Mouse (Mus musculus) CD4-positive, CD25-positive, alpha-beta regulatory T cell, adult 4 months (primary cell): ENCODE measurements around the gene Tlr7. TPM values are rescaled to one million over a fixed set of nuclear protein-coding genes. Genes with fewer than 3 reads are reported as not detected.
A peak's percentile ranks its signal among the peaks of the same experiment; 100 is the strongest.
"Not testable (repeated sequence)": the region's sequence is repeated elsewhere in the genome, so short reads cannot be mapped to it uniquely, and the experiment has no call there.

Source experiments
- ATAC-seq: one replicate; pipeline ENCODE4 v1.8.0; 2017
- polyA plus RNA-seq, 2 experiments: library from polyadenylated mRNA; unstranded; fragments of 100-300 nt; shearing (Covaris generic); gene quantifications; one replicate each; pipeline ENCODE4 v1.2.1; 2017

The Tlr7 gene
- 10 to 100 TPM in 1 of 2 experiments, 1 to 10 TPM in 1; 8.7 to 11.5 TPM for polyA plus RNA-seq

- peak; percentile 79 for ATAC-seq
Observed at GRCm38 (mm10) chrX:167330399-167330798, at the start of gene Tlr7. Tlr7 (minus strand) TSS chrX:167330558.

GRCm38 (mm10) chrX:167380073-167380472, 49.7 kb upstream of the Tlr7 start:
- ATAC-seq, result no peak

- not testable (repeated sequence) for ATAC-seq
Observed at GRCm38 (mm10) chrX:167361231-167361630, 30.9 kb upstream of the Tlr7 start.

- no peak for ATAC-seq
Observed at GRCm38 (mm10) chrX:167359704-167360103, 29.3 kb upstream of the Tlr7 start.

GRCm38 (mm10) chrX:167357415-167357814, 27.1 kb upstream of the Tlr7 start:
- peak; percentile 65 for ATAC-seq

GRCm38 (mm10) chrX:167355965-167356364, 25.6 kb upstream of the Tlr7 start:
- ATAC-seq, result no peak

GRCm38 (mm10) chrX:167353617-167354016, 23.3 kb upstream of the Tlr7 start:
- ATAC-seq, result no peak

- ATAC-seq, result peak; percentile 23
Observed at GRCm38 (mm10) chrX:167346440-167346839, 16.1 kb upstream of the Tlr7 start.

- ATAC-seq, result no peak
Observed at GRCm38 (mm10) chrX:167344356-167344755, 14.0 kb upstream of the Tlr7 start.

GRCm38 (mm10) chrX:167341811-167342210, 11.5 kb upstream of the Tlr7 start:
- ATAC-seq, result peak; percentile 65

GRCm38 (mm10) chrX:167340190-167340589, 9.8 kb upstream of the Tlr7 start:
- ATAC-seq, result peak; percentile 47

GRCm38 (mm10) chrX:167337990-167338389, 7.6 kb upstream of the Tlr7 start:
- ATAC-seq, result no peak

GRCm38 (mm10) chrX:167334571-167334970, 4.2 kb upstream of the Tlr7 start:
- ATAC-seq, result no peak

GRCm38 (mm10) chrX:167332607-167333006, 2.2 kb upstream of the Tlr7 start:
- no peak for ATAC-seq

GRCm38 (mm10) chrX:167330993-167331392, 635 bp upstream of the Tlr7 start:
- ATAC-seq, result peak; percentile 61

- ATAC-seq, result no peak
Observed at GRCm38 (mm10) chrX:167329620-167330019, 738 bp downstream of the Tlr7 start.

- no peak for ATAC-seq
Observed at GRCm38 (mm10) chrX:167329098-167329497, 1.3 kb downstream of the Tlr7 start.

GRCm38 (mm10) chrX:167328519-167328918, 1.8 kb downstream of the Tlr7 start:
- peak; percentile 17 for ATAC-seq

- no peak for ATAC-seq
Observed at GRCm38 (mm10) chrX:167323742-167324141, 6.6 kb downstream of the Tlr7 start.

GRCm38 (mm10) chrX:167321233-167321806, 9.0 kb downstream of the Tlr7 start:
- ATAC-seq, result no peak

- ATAC-seq, result peak; percentile 60
Observed at GRCm38 (mm10) chrX:167318819-167319396, 11.4 kb downstream of the Tlr7 start.

GRCm38 (mm10) chrX:167315766-167316165, 14.6 kb downstream of the Tlr7 start:
- no peak for ATAC-seq

GRCm38 (mm10) chrX:167315093-167315726, 15.1 kb downstream of the Tlr7 start:
- no peak for ATAC-seq

GRCm38 (mm10) chrX:167302061-167302460, 28.3 kb downstream of the Tlr7 start:
- not testable (repeated sequence) for ATAC-seq
